Mouse (Mus musculus) gastrocnemius, postnatal 4 days (tissue): ENCODE measurements around the gene Olfr796. TPM values are rescaled to one million over a fixed set of nuclear protein-coding genes. Genes with fewer than 3 reads are reported as not detected.

Source experiments
- DNase-seq, 2 experiments: peaks; one replicate each; pipeline ENCODE4 v3.0.0; 2021 to 2022; ENCODE audit warnings: low spot score in 2 of 2, mixed read lengths in 2 of 2
- long read RNA-seq, 2 experiments: library from polyadenylated mRNA; stranded (forward); transcript quantifications; one replicate each; pipeline ENCODE4 v2.0.0; 2021
- microRNA-seq: library from miRNA; unstranded; fragments of <30 nt; microRNA quantifications from one replicate; pipeline ENCODE4 v1.2.0, GENCODE M21; 2021
- total RNA-seq, 2 experiments: library from RNA; stranded (reverse); gene quantifications; 2 replicates each; pipeline ENCODE4 v1.2.3; 2021

The Olfr796 gene
- not detected for total RNA-seq
- long read RNA-seq, experiment 1: 0 reads
- long read RNA-seq, experiment 2: 0 reads

- no peak for DNase-seq
Observed at GRCm38 (mm10) chr10:129612470-129612869, at the start of gene Olfr796. Gene Olfr796 (minus strand): TSS chr10:129612570.

GRCm38 (mm10) chr10:129657394-129657793 is 45.0 kb upstream of the Olfr796 start, which contains the start of gene Olfr800:
Gene Olfr800 (plus strand): TSS chr10:129657694.
- DNase-seq: no peak

GRCm38 (mm10) chr10:129651763-129652162 is 39.4 kb upstream of the Olfr796 start:
- DNase-seq: no peak

GRCm38 (mm10) chr10:129637184-129637583 is 24.8 kb upstream of the Olfr796 start, which contains the start of gene Olfr799:
Gene Olfr799 (plus strand): TSS chr10:129637484.
- DNase-seq: no peak

DNA sequence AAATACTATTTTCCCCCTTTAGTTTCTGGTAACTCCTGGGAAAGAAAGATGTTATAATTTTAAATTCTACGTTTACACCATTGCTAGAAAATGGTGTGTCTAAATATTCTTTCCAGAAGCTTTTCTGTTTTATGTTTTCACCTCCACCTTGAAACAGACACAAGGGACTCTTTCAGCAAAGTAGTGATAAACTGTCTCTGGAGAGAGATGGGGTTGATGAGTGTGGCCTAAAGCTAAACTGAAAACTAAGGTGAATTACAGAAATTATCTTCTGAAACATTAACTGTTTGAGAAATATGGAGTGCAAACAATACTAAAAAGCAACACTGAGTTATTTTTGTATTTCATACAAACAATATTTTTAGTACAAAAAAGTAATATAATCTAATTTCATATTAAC is 15.5 kb upstream of the Olfr796 start, which contains the start of gene Olfr798:
TSS of gene Olfr798 (minus strand) at position 101 of the 400 bp plus-strand sequence.
- no peak for DNase-seq

DNA sequence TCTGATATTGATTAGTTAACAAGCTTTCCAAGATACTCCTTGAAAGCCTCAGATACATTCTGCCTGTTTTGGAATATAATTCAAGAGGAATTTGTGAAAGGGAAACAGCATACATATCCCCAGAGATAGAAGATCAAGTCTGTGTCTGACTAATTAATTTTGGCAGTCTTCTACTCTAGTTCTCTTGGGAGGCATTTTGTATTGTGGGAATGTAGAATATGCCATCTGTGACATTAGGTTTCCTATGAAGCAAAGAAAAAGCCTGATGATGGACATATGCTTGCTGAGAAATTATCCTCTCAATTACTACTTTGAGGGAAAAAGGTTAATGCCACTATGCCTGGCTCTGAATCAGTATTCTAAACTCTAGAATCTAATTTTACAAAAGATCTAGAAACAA is 10.9 kb upstream of the Olfr796 start:
- no peak for DNase-seq

DNA sequence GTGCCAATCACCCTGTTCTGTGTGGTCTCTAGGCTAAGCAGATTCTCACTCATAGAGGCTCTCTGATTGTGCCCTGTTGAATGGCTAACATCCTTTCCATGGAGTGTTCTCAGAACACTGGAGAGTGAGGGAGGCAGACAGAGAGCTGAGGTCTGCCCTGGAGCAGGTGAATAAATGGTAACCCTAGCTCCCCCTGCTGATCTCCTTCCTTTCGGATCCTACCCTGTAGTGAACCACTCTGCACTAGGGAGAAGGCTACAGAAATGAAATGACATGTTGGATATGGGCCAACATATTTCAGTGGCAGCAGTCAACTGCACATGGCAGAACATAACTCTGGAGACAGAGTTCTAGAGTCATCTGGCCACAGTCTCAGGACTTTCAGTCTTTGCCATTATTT is 9.4 kb upstream of the Olfr796 start:
- DNase-seq: no peak

DNA sequence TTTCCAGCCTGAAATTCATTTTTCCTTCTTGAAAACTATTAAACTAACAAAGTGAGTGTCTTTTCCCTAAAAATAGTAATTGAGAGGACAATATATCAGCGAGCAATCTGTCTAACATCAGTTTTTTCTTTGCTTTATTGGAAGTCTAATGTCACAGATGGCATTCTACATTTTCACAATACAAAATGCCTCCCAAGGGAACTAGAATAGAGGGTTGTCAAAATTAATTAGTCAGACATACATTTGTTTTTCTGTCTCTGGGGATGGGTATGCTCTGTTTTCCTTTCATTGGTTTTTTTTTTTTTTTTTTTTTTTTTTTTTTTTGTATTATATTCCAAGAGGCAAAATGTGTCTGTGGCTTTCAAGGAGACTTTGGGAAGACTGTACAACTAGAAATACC is 35.3 kb downstream of the Olfr796 start:
- no peak for DNase-seq

DNA sequence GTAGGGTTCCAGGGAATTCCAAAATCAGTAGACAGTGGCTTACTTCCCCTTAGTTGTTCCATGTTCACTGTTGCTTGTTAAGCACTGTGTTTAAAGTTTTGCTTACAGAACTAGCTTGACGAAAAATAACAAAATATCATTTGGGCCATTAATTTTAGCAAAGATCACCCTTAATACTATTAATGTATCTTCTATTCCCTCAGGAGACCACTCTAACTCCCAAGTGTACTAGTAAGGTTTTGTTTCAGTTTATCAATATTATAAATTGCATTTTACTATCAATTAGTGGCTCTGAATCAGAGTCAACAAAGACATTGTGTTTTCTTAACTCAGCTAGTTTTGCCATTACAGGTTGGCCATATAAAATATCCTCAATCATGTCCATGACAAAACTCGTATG is 45.0 kb downstream of the Olfr796 start, which contains the start of gene Olfr794:
TSS of gene Olfr794 (plus strand) at position 301 of the 400 bp plus-strand sequence.
- DNase-seq: no peak

Small RNA genes within 50 kb of the gene (microRNA-seq; reads per million reads assigned to microRNA genes)
- gene Gm23252: not detected

Other genes with a start within 250 kb of the Olfr796 start
- under 1 TPM in 1 of 2 experiments, not detected in 1; 0.07 TPM for gene Olfr784, start 228.5 kb downstream of the Olfr796 start, total RNA-seq
- not detected for gene Olfr785, start 207.1 kb downstream of the Olfr796 start, total RNA-seq
- not detected for gene Olfr786, start 185.3 kb downstream of the Olfr796 start, total RNA-seq
- gene Olfr787, start 150.7 kb downstream of the Olfr796 start, total RNA-seq: not detected
- not detected for gene Olfr788, start 141.6 kb downstream of the Olfr796 start, total RNA-seq
- gene Olfr789, start 127.8 kb downstream of the Olfr796 start, total RNA-seq: not detected
- gene Olfr790, start 114.1 kb downstream of the Olfr796 start, total RNA-seq: not detected
- gene Olfr791, start 90.8 kb downstream of the Olfr796 start, total RNA-seq: not detected
- gene Olfr792, start 73.4 kb downstream of the Olfr796 start, total RNA-seq: not detected
- not detected for gene Olfr794, start 44.9 kb downstream of the Olfr796 start, total RNA-seq
- gene Olfr798, start 15.4 kb upstream of the Olfr796 start, total RNA-seq: not detected
- gene Olfr799, start 24.9 kb upstream of the Olfr796 start, total RNA-seq: not detected
- not detected for gene Olfr800, start 45.1 kb upstream of the Olfr796 start, total RNA-seq
- gene Olfr801, start 61.3 kb upstream of the Olfr796 start, total RNA-seq: not detected
- not detected for gene Olfr802, start 75.6 kb upstream of the Olfr796 start, total RNA-seq
- gene Olfr803, start 81.7 kb upstream of the Olfr796 start, total RNA-seq: not detected
- not detected for gene Olfr804, start 90.6 kb upstream of the Olfr796 start, total RNA-seq
- gene Olfr805, start 116.8 kb upstream of the Olfr796 start, total RNA-seq: not detected
- not detected for gene Olfr806, start 129.4 kb upstream of the Olfr796 start, total RNA-seq
- not detected for gene Olfr807, start 145.2 kb upstream of the Olfr796 start, total RNA-seq
- gene Olfr808, start 152.9 kb upstream of the Olfr796 start, total RNA-seq: not detected
- gene Olfr809, start 162.1 kb upstream of the Olfr796 start, total RNA-seq: not detected
- not detected for gene Olfr810, start 182.3 kb upstream of the Olfr796 start, total RNA-seq
- gene Olfr811, start 191.8 kb upstream of the Olfr796 start, total RNA-seq: not detected
- not detected for gene Olfr812, start 233.5 kb upstream of the Olfr796 start, total RNA-seq
- not detected for gene Olfr813, start 242.8 kb upstream of the Olfr796 start, total RNA-seq